Mouse (Mus musculus) liver, adult 2 months (tissue): Measurements from ENCODE around the gene Senp5. TPM values are rescaled to one million over a fixed set of nuclear protein-coding genes. Genes with fewer than 3 reads are reported as not detected.

Experiments used
- DNase-seq: peaks from one replicate; pipeline ENCODE4 v3.0.0-alpha.2; 2011; ENCODE audit warnings: low read depth, low spot score; ENCODE audit errors: extremely low read depth
- H3K27ac ChIP-seq: fragments of 200-500 bp; replicated peaks from 2 replicates; pipeline ENCODE4 v1.5.1; 2012; ENCODE audit warnings: low read depth, mild to moderate bottlenecking, control low read depth, inconsistent platforms, low read length; ENCODE audit not compliant: insufficient read depth
- H3K27me3 ChIP-seq: fragments of 200-500 bp; 2 replicates; pipeline ENCODE4 v1.6.1; 2012; ENCODE audit warnings: mild to moderate bottlenecking, moderate library complexity, low read length, inconsistent platforms; ENCODE audit not compliant: control insufficient read depth, insufficient read depth
- H3K36me3 ChIP-seq: fragments of 200-500 bp; 2 replicates; pipeline ENCODE4 v1.6.1; 2012; ENCODE audit warnings: low read length, inconsistent platforms; ENCODE audit not compliant: control insufficient read depth, insufficient read depth
- H3K4me1 ChIP-seq: fragments of 200-500 bp; 2 replicates; pipeline ENCODE4 v1.6.1; 2011; ENCODE audit warnings: low read length; ENCODE audit not compliant: control insufficient read depth, insufficient read depth
- H3K4me3 ChIP-seq: fragments of 200-500 bp; 2 replicates; pipeline ENCODE4 v1.5.1; 2011; ENCODE audit warnings: low read depth, mild to moderate bottlenecking, control low read depth, low read length, moderate library complexity; ENCODE audit not compliant: insufficient read depth
- H3K79me2 ChIP-seq: fragments of 200-500 bp; 2 replicates; pipeline ENCODE4 v1.6.1; 2012; ENCODE audit warnings: inconsistent platforms, mild to moderate bottlenecking, low read length, moderate library complexity; ENCODE audit not compliant: control insufficient read depth, insufficient read depth
- H3K9ac ChIP-seq: fragments of 200-500 bp; 2 replicates; pipeline ENCODE4 v1.6.1; 2012; ENCODE audit warnings: low read depth, mild to moderate bottlenecking, control low read depth, inconsistent platforms, low read length
- CTCF ChIP-seq: fragments of 200-500 bp; IDR thresholded peaks from 2 replicates; pipeline ENCODE4 v1.5.1; 2011; ENCODE audit warnings: low read depth, low read length, control low read depth
- POLR2A ChIP-seq: fragments of 200-500 bp; IDR thresholded peaks from 2 replicates; pipeline ENCODE4 v1.6.1; 2011; ENCODE audit warnings: low read length, control low read depth; ENCODE audit not compliant: insufficient read depth; ENCODE audit errors: extremely low read depth
- WGBS: fragments of 180-500 bp; shearing (Covaris S2); methylation state at CpG from one replicate; pipeline ENCODE4 v1.1.7; 2018; 5-methylcytosine and 5-hydroxymethylcytosine counted together
- polyA plus RNA-seq: library from polyadenylated mRNA; depleted of rRNA; stranded (reverse); fragments of >200 nt; gene quantifications from 2 replicates; pipeline ENCODE4 v1.2.3, GENCODE M21; 2012; rRNA removed
- total RNA-seq: library from RNA; depleted of rRNA; stranded (reverse); fragments of >200 nt; gene quantifications from 2 replicates; pipeline ENCODE4 v1.2.3, GENCODE M21; 2014; rRNA removed

The Senp5 gene
- total and polyA plus RNA-seq, 2 experiments = 3.7 to 10.8 TPM

GRCm38 (mm10) chr16:31924368-31924767 lies 78.7 kb downstream of the Senp5 start:
- TF ChIP-seq POLR2A (no peak), CTCF (no peak)
- H3K27me3 ChIP-seq = no peaks in the 10 kb centered on the region
- H3K36me3 ChIP-seq = no peaks in the 10 kb centered on the region
- no peak overlapping the region for H3K4me3 ChIP-seq
- no peak overlapping the region for H3K9ac ChIP-seq
- no peaks in the 10 kb centered on the region for H3K4me1 ChIP-seq
- H3K27ac ChIP-seq = no peak overlapping the region
- DNase-seq = no peak
- WGBS = 81% methylated on average over 6 of the region's 6 CpGs
- no peaks in the 10 kb centered on the region for H3K79me2 ChIP-seq

- 3% methylated on average over 14 of the region's 14 CpGs for WGBS
- no peak overlapping the region; the same call in 1 of the 2 replicates for H3K4me3 ChIP-seq
- H3K27ac ChIP-seq = no peak overlapping the region
- H3K9ac ChIP-seq = peak overlapping the region; percentile 13; the same call in 1 of the 2 replicates
- H3K4me1 ChIP-seq = peaks cover 6% of the 10 kb centered on the region
- no peaks in the 10 kb centered on the region for H3K27me3 ChIP-seq
- H3K36me3 ChIP-seq = no peaks in the 10 kb centered on the region
- no peak for TF ChIP-seq POLR2A
- peak; percentile 83 for TF ChIP-seq CTCF
- H3K79me2 ChIP-seq = no peaks in the 10 kb centered on the region
- DNase-seq = peak; percentile 53
Measured at GRCm38 (mm10) chr16:31918248-31918724, 84.8 kb downstream of the Senp5 start.

- no peaks in the 10 kb centered on the region for H3K79me2 ChIP-seq
- no peak overlapping the region for H3K4me3 ChIP-seq
- peak; percentile 41 for DNase-seq
- no peak overlapping the region for H3K9ac ChIP-seq
- H3K36me3 ChIP-seq = no peaks in the 10 kb centered on the region
- peaks cover 6% of the 10 kb centered on the region for H3K4me1 ChIP-seq
- no peaks in the 10 kb centered on the region for H3K27me3 ChIP-seq
- WGBS = 18% methylated on average over 11 of the region's 11 CpGs
- H3K27ac ChIP-seq = no peak overlapping the region
- TF ChIP-seq CTCF (no peak), POLR2A (no peak)
Measured at GRCm38 (mm10) chr16:31917776-31918175, 85.3 kb downstream of the Senp5 start.

GRCm38 (mm10) chr16:31910281-31910847 lies 92.7 kb downstream of the Senp5 start:
- TF ChIP-seq POLR2A (no peak), CTCF (no peak)
- Histone ChIP-seq H3K9ac (no peak overlapping the region), H3K36me3 (no peaks in the 10 kb centered on the region), H3K4me1 (no peaks in the 10 kb centered on the region), H3K27ac (no peak overlapping the region), H3K79me2 (no peaks in the 10 kb centered on the region), H3K27me3 (no peaks in the 10 kb centered on the region), H3K4me3 (no peak overlapping the region)
- no peak for DNase-seq
- 60% methylated on average over 10 of the region's 10 CpGs for WGBS

Other genes with a start within 250 kb of the Senp5 start
- not detected in 2 replicates for gene Meltf, start 124.5 kb downstream of the Senp5 start, total RNA-seq
- gene Meltf, start 124.5 kb downstream of the Senp5 start, polyA plus RNA-seq = not detected in 2 replicates
- 0.18 and 0.47 TPM in 2 replicates for gene Pigz, start 69.4 kb downstream of the Senp5 start, total RNA-seq
- 0.15 and 0.33 TPM in 2 replicates for gene Pigz, start 69.4 kb downstream of the Senp5 start, polyA plus RNA-seq
- 25.3 and 34.6 TPM in 2 replicates for gene 0610012G03Rik, start 54.8 kb downstream of the Senp5 start, total RNA-seq
- 61.1 and 63.2 TPM in 2 replicates for gene 0610012G03Rik, start 54.8 kb downstream of the Senp5 start, polyA plus RNA-seq
- gene Ncbp2, start 54.8 kb downstream of the Senp5 start, total RNA-seq = 8.4 and 10.5 TPM in 2 replicates
- 6.9 and 8.4 TPM in 2 replicates for gene Ncbp2, start 54.8 kb downstream of the Senp5 start, polyA plus RNA-seq
- gene Pak2, start 76.1 kb upstream of the Senp5 start, total RNA-seq = 11.0 and 11.8 TPM in 2 replicates
- gene Pak2, start 76.1 kb upstream of the Senp5 start, polyA plus RNA-seq = 5.8 and 6.3 TPM in 2 replicates
- gene Pigx, start 96.5 kb upstream of the Senp5 start, total RNA-seq = 37.7 and 40.5 TPM in 2 replicates
- gene Pigx, start 96.5 kb upstream of the Senp5 start, polyA plus RNA-seq = 17.5 and 19.0 TPM in 2 replicates
- gene Cep19, start 96.5 kb upstream of the Senp5 start, total RNA-seq = 6.0 and 6.5 TPM in 2 replicates
- gene Cep19, start 96.5 kb upstream of the Senp5 start, polyA plus RNA-seq = 7.6 and 10.1 TPM in 2 replicates
- 4.1 and 5.3 TPM in 2 replicates for gene Nrros, start 162.3 kb upstream of the Senp5 start, total RNA-seq
- gene Nrros, start 162.3 kb upstream of the Senp5 start, polyA plus RNA-seq = 3.1 and 5.9 TPM in 2 replicates
- not detected in 2 replicates for gene Bex6, start 176.5 kb upstream of the Senp5 start, total RNA-seq
- not detected in 2 replicates for gene Bex6, start 176.5 kb upstream of the Senp5 start, polyA plus RNA-seq
- gene Fbxo45, start 243.9 kb upstream of the Senp5 start, total RNA-seq = 4.4 and 4.5 TPM in 2 replicates
- gene Fbxo45, start 243.9 kb upstream of the Senp5 start, polyA plus RNA-seq = 1.8 and 2.1 TPM in 2 replicates
- 11.3 and 14.6 TPM in 2 replicates for gene Wdr53, start 243.9 kb upstream of the Senp5 start, total RNA-seq
- 3.7 and 4.1 TPM in 2 replicates for gene Wdr53, start 243.9 kb upstream of the Senp5 start, polyA plus RNA-seq